Mouse (Mus musculus) right cerebral cortex, postnatal 36 days (tissue): ENCODE data around the gene P2rx7.
A peak's percentile ranks its signal among the peaks of the same experiment; 100 is the strongest.
"Not testable (repeated sequence)": the region's sequence is repeated elsewhere in the genome, so short reads cannot be mapped to it uniquely, and the experiment has no call there.

ENCODE experiments used
- DNase-seq, 2 experiments: peaks; one replicate each; pipeline ENCODE4 v3.0.0; 2022; ENCODE audit warnings: low spot score in 2 of 2, mixed read lengths in 1 of 2

The P2rx7 gene

DNA sequence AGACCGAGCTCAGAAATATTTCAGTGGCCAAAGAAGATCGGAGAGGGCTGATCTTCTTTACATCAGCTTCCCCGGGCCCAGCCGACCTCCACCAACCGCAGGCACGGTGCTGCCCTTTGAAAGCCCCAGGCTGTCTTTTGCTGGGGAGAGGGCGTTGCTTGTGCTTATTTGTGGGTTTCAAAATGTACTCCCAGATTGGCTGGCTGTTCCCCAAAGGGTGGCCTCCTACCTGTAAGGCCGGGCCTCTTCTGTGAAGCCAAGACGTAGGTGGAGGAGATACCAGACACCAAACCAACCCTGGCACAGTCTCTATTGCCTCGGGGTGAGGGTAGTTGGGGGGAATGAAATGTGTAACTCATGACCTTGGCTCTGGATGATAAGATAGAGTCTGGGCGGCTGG lies 2.3 kb downstream of the P2rx7 start:
- DNase-seq = no peak

DNA sequence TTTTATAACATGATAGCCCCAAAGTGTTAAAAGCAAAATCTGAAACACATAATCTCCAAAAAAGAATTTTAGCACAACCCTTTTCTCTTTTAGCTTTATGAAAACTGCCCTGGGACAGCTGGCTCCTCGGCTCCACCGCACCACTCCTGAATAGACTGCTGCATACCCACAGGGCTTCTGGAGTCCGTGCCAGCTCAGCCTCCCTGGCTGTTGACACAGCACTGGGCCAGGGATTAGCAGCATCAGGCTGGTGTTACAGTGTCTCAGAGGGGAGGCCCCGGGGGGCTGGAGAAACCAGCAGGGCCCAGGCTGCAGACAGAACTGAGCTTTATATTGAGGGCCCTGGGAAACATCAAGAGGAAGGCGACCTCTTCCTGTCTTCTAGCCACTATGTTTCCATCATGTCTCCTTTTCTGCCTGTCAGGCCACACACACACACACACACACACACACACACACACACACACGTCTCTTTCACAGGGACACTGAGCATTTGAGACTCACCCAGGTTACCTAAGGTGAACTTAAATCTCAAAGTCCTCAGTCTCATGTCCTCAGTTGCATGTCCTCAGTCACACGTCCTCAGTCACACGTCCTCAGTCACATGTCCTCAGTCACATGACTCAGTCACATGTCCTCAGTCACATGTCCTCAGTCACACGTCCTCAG lies 3.7 kb downstream of the P2rx7 start:
- no peak for DNase-seq

DNA sequence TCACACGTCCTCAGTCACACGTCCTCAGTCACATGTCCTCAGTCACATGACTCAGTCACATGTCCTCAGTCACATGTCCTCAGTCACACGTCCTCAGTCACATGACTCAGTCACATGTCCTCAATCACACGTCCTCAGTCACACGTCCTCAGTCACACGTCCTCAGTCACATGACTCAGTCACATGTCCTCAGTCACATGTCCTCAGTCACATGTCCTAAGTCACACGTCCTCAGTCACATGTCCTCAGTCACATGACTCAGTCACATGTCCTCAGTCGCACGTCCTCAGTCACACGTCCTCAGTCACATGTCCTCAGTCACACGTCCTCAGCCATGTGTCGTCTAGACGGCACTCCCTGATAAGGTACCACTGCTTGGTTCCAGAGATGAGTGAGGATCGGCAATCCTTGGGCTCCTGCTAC lies 4.3 kb downstream of the P2rx7 start:
- DNase-seq = not testable (repeated sequence)

DNA sequence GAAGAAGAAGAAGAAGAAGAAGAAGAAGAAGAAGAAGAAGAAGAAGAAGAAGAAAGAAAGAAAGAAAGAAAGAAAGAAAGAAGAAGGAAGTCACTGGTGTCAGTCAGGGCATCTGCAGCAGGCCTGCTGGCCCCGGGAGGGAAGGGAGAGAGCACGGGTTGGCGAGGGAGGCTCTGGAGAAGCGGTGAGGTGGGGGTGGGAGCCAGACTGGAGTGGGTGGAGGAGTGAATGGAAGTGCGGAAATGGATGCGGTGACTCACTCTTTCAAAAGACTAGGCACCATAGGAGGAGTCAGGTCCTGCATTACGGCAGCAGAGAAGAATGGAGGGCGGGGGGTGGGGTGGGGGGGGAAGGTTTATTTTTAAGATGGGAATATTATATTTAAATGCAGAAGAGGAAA lies 5.6 kb downstream of the P2rx7 start:
- DNase-seq = peak; percentile 44 to 75

- no peak for DNase-seq
Measured at GRCm38 (mm10) chr5:122650100-122650499, 6.4 kb downstream of the P2rx7 start.

GRCm38 (mm10) chr5:122652506-122652905 lies 8.8 kb downstream of the P2rx7 start:
- no peak for DNase-seq

DNA sequence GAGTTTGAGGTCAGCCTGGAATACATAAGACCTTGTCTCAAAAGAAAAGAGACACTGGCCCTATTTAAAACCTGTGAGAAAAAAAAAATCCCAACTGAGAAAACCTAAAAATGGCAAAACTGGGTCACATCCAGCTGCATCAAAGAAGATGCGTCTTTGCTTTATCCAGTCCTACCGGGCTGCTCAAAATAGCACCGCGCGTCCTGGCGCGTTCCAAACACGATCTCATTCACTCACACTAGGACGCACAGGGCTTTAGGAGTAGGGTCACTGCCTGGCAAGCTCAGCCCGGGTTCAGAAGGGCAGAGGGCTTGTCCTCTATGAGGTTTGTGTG lies 9.4 kb downstream of the P2rx7 start:
- peak in 1 of 2 experiments; percentile 56 for DNase-seq

GRCm38 (mm10) chr5:122653446-122654267 lies 9.9 kb downstream of the P2rx7 start:
- peak; percentile 60 to 63 for DNase-seq

GRCm38 (mm10) chr5:122654268-122654573 lies 10.5 kb downstream of the P2rx7 start:
- peak in 1 of 2 experiments; percentile 15 for DNase-seq

- DNase-seq = no peak
Measured at GRCm38 (mm10) chr5:122656808-122657207, 13.1 kb downstream of the P2rx7 start.

- DNase-seq = no peak
Measured at GRCm38 (mm10) chr5:122662501-122662900, 18.8 kb downstream of the P2rx7 start.

DNA sequence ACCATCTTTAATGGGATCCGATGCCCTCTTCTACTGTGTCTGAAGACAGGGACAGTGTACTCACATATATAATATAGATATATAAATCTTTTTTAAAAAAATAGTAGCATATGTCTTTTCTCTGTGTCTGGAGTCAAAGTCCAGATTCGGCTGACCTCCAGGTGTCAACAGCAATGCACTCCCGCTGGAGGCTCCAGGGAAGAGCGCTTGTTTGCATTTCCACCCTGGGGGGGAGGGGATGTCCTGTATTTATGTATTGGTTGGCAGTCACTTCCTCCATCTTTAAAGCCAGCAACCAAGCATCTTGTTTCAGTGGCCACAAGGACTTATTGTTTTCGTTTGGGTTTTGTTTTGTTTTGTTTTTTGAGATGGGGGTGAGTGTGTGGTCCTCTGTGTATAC lies 21.3 kb downstream of the P2rx7 start:
- DNase-seq = no peak

GRCm38 (mm10) chr5:122668981-122669897 lies 25.5 kb downstream of the P2rx7 start:
- no peak for DNase-seq

DNA sequence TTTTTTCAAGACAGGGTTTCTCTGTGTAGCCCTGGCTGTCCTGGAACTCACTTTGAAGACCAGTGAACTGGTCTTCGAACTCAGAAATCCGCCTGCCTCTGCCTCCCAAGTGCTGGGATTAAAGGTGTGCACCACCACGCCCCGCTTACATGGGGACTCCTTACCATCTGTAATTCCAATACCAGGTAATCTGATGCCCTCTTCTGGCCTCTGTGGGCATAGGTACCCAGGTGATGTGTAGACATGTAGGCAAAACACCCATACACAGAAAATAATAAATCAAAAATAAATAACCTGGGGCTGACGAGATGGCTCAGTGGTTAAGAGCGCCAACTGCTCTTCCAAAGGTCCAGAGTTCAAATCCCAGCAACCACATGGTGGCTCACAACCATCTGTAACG lies 27.9 kb downstream of the P2rx7 start:
- not testable (repeated sequence) for DNase-seq

DNA sequence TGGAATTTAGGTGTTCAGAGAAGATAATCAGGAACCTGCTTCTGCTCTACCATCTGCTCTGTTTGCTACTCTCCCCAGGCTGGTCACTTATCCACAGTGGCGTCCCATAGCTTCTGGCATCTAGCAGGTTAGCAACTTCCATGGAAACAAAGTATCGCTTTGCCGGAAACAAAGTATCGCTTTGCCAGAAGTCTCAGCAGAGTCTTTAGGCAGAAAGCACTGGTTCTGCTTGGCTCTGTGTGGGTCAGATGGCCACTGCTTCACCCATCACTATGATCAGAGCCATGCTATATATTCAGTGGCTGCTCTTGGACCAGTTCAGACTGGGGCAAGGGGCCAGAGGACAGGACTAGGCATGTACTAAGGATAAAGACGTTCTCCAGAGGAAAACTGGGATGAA lies 28.6 kb downstream of the P2rx7 start:
- no peak for DNase-seq

- no peak for DNase-seq
Measured at GRCm38 (mm10) chr5:122676002-122676401, 32.3 kb downstream of the P2rx7 start.

- no peak for DNase-seq
Measured at GRCm38 (mm10) chr5:122677983-122678382, 34.3 kb downstream of the P2rx7 start.

DNA sequence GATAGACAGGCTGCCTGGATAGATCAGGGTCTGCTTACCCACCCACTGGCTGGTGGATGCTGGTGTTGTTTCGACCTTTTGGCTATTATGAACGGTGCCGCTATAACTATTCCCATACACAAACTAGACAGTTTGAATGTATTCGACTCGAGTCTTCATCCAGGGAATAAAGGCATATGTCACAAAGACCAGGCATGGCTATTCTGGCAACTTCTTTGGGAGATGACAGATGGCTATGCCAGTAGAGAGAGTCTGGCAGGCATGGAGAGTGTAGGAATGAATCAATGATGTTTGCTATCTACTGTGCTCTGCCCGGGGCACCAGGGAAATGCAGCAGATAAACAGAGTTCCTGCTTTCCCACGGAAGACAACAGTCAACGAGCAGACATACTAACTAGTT lies 36.2 kb downstream of the P2rx7 start:
- DNase-seq = no peak

- DNase-seq = no peak
Measured at GRCm38 (mm10) chr5:122681276-122681675, 37.6 kb downstream of the P2rx7 start.

DNA sequence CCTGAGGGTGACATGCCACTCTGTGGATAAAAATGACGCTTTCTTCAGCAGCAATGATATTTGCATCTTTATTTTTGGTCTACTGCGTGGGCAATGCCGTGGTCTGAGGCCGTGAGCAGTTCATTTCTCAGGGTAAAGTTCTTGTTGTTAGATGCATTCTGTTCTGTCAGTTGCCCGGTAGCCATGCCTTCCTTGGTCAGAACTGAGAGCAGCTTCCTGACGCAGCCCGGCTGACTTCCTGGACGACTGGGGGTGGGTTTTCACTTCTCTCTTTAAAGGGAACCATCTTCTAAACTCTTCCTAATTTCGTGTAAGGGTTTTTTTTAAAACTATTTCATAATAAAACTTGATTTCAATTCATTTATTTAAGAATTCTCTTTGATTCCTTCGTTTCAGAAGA lies 40.2 kb downstream of the P2rx7 start:
- no peak for DNase-seq

DNA sequence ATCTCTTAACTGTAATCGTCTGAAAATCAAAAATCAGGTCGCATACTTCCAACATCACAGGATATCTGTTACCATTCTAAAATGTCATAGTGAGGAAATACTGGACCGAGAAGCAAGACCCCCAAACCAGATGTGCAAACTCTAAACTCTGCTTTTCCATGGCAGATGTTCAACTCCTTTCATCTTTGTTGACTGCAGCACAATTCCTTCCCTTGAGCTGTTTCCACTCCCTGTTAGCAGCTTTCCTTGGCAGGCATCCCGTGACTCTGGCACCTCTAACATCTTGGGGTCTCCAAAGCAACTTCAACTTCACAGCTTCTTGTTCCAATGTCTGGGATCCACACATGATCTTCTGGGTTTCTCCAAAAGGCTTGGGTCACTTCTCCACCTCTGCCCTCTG lies 43.7 kb downstream of the P2rx7 start:
- DNase-seq = no peak

GRCm38 (mm10) chr5:122689153-122689552 lies 45.4 kb downstream of the P2rx7 start:
- DNase-seq = no peak
